In the genomic region with DNA sequence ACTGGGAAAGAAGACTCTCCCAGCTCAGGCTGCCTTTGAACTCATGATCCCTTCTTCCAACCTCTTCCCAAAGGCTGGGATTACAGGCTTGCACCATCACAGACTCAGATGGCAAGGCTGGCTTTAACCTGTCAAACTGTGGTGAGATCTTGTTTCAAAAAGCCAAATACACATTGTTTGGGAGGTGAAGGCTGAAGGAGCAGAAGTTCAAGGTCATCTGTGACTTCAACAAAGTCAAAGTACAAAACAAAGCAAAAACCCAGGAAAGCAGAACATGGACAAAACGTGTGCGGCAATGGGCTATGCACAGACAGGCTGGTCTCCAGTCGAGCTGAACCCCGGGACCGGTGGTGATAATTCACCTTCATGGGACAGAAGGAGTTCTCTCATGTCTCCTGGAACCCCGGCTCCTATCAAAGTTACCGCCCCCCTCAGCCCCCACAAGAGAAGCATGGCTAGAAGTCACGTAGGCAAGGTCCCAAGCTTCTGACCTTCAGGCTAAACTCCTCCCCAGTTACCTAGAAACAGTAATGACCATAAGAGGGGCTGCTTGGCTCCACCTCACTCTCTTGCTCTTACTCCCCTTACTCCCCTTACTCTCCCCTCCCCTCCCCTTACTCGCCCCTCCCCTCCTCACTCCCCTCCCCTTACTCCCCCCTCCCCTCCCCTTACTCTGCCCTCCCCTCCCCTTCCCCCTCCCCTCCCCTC, we compare ENCODE assay signal across 19 mouse cellular contexts. TPM values are rescaled to one million over a fixed set of nuclear protein-coding genes. Genes with fewer than 3 reads are reported as not detected.
DNase-seq lines count a peak whose midpoint lies in the region; TF ChIP-seq lines count a peak whose summit lies in the region.
"Had no signal": no experiment of that assay in that cellular context is flagged by ENCODE, and none has a peak within 500 bp of the region (broad histone marks: within the 10 kb centered on the region; RNA-seq: fewer than 3 reads in every experiment).

No protein-coding gene starts in this region.

- intact Hi-C loops in heart, adult 2 months (cut with DNase I): no loop called here

- no peak overlapping the region for H3K9ac ChIP-seq in heart, adult 2 months (ENCODE audit: low read depth, low read length)
- H3K9ac ChIP-seq: embryonic facial prominence, embryonic 13.5 days; forebrain, embryonic 12.5 days; heart, embryonic 12.5 days; hindbrain, embryonic 14.5 days; intestine, embryonic 15.5 days had no signal

- no peaks in the 10 kb centered on the region for H3K9me3 ChIP-seq in E14TG2a.4 (ENCODE audit: low read length)
- H3K9me3 ChIP-seq: embryonic facial prominence, embryonic 13.5 days; forebrain, embryonic 12.5 days; G1E; heart, embryonic 12.5 days; hindbrain, embryonic 10.5 days; intestine, embryonic 15.5 days had no signal

- H3K79me2 ChIP-seq in heart, adult 2 months (replicated peaks; ENCODE audit: control insufficient read depth, insufficient read depth, low read length): no peaks in the 10 kb centered on the region

- no peaks in the 10 kb centered on the region; the same call in 1 of the 2 replicates for H3K4me1 ChIP-seq in heart, adult 2 months (ENCODE audit: control insufficient read depth, insufficient read depth, low read length)
- H3K4me1 ChIP-seq in E14TG2a.4 (replicated peaks; ENCODE audit: low read depth, low read length): peaks cover 79% of the 10 kb centered on the region

- no peaks in the 10 kb centered on the region for H3K27me3 ChIP-seq in heart, adult 2 months (ENCODE audit: control insufficient read depth, insufficient read depth, low read length)
- H3K27me3 ChIP-seq in E14TG2a.4 (ENCODE audit: insufficient read depth, low read length): no peaks in the 10 kb centered on the region
- H3K27me3 ChIP-seq: embryonic facial prominence, embryonic 13.5 days; intestine, embryonic 15.5 days had no signal

- H3K36me3 ChIP-seq in heart, adult 2 months (ENCODE audit: control insufficient read depth, insufficient read depth, low read length): no peaks in the 10 kb centered on the region
- H3K36me3 ChIP-seq in E14TG2a.4 (ENCODE audit: insufficient read depth, low read length): no peaks in the 10 kb centered on the region
- H3K36me3 ChIP-seq: embryonic facial prominence, embryonic 13.5 days; forebrain, embryonic 12.5 days; G1E; heart, embryonic 12.5 days; hindbrain, embryonic 10.5 days; intestine, embryonic 15.5 days had no signal

- no peak for TF ChIP-seq EP300 in heart, adult 2 months (IDR thresholded peaks at IDR 0.05; ENCODE audit: insufficient read depth, low read depth, low read length)

- TF ChIP-seq POLR2A in heart, adult 2 months (IDR thresholded peaks at IDR 0.05; ENCODE audit: insufficient read depth, low read depth, low read length): no peak

- peak; percentile 35 to 78 for DNase-seq in adrenal gland, adult (ENCODE audit: inconsistent age in 2 of 2, low spot score in 1 of 2)
- no peak for DNase-seq in adrenal gland, postnatal 4 days (ENCODE audit: low spot score in 2 of 2)
- peak; percentile 69 for DNase-seq in heart, adult 11 months
- no peak for DNase-seq in heart, adult 2 months
- peak; percentile 94 for DNase-seq in R1 (ENCODE audit: low read depth, low spot score)
- no peak for DNase-seq in left cerebral cortex, adult 8-10 months (ENCODE audit: low spot score in 2 of 2)
- DNase-seq: B cell, adult 2 months; cerebellum, adult 18-20 months; cerebellum, adult 9-11 months; cerebellum, postnatal 36 days; gastrocnemius, postnatal 10 days had no signal

- H3K27ac ChIP-seq in heart, adult 2 months: no peak overlapping the region
- H3K27ac ChIP-seq: embryonic facial prominence, embryonic 13.5 days; forebrain, embryonic 12.5 days; hindbrain, embryonic 10.5 days; hindbrain, embryonic 14.5 days; intestine, embryonic 15.5 days had no signal

- WGBS in heart, adult 2 months: 56% methylated on average over 8 of the region's 9 CpGs

- no peak for TF ChIP-seq CTCF in heart, adult 2 months (IDR thresholded peaks at IDR 0.05)
- no peak for TF ChIP-seq CTCF in E14TG2a.4 (conservative IDR thresholded peaks at IDR 0.05; ENCODE audit: low read length)

- H3K4me3 ChIP-seq in heart, adult 2 months: no peak overlapping the region
- peak overlapping the region; percentile 57 for H3K4me3 ChIP-seq in E14TG2a.4 (replicated peaks; ENCODE audit: low read length)
- H3K4me3 ChIP-seq: embryonic facial prominence, embryonic 13.5 days; forebrain, embryonic 12.5 days; heart, embryonic 12.5 days; hindbrain, embryonic 10.5 days; intestine, embryonic 15.5 days had no signal

RNA-seq across cellular contexts. Expression of gene Kank3, which starts 3.0 kb away (rescaled TPM):
- 100 to 1,000 TPM; 117 to 136 TPM for total RNA-seq in adrenal gland, postnatal 4 days (2021)
- total RNA-seq in heart, adult 2 months (2021): 10 to 100 TPM; 54.6 to 61.0 TPM
- polyA plus RNA-seq in heart, adult 2 months (2012; rRNA removed): 139 and 168 TPM in 2 replicates
- total RNA-seq in left cerebral cortex, adult 8-10 months (2022): 10 to 100 TPM; 27.6 to 33.8 (median 31.5) TPM

RNA-seq across cellular contexts. Expression of gene Rps28, which starts 17.0 kb away (rescaled TPM):
- total RNA-seq in adrenal gland, postnatal 4 days (2021): 1,000 to 10,000 TPM; 1,918 to 2,060 TPM
- total RNA-seq in heart, adult 2 months (2021): 100 to 1,000 TPM; 683 to 757 TPM
- polyA plus RNA-seq in heart, adult 2 months (2012; rRNA removed): 329 and 480 TPM in 2 replicates
- total RNA-seq in left cerebral cortex, adult 8-10 months (2022): 100 to 1,000 TPM; 672 to 810 (median 775) TPM

RNA-seq across cellular contexts. Expression of gene Ndufa7, which starts 17.0 kb away (rescaled TPM):
- 100 to 1,000 TPM; 354 to 402 TPM for total RNA-seq in adrenal gland, postnatal 4 days (2021)
- total RNA-seq in heart, adult 2 months (2021): 100 to 1,000 TPM; 609 to 707 TPM
- 755 and 759 TPM in 2 replicates for polyA plus RNA-seq in heart, adult 2 months (2012; rRNA removed)
- total RNA-seq in left cerebral cortex, adult 8-10 months (2022): 100 to 1,000 TPM; 193 to 206 (median 201) TPM

RNA-seq across cellular contexts. Expression of gene Angptl4, which starts 25.7 kb away (rescaled TPM):
- 10 to 100 TPM; 43.9 to 68.2 TPM for total RNA-seq in adrenal gland, postnatal 4 days (2021)
- total RNA-seq in heart, adult 2 months (2021): 1 to 10 TPM; 4.7 to 7.2 TPM
- polyA plus RNA-seq in heart, adult 2 months (2012; rRNA removed): 13.2 and 18.9 TPM in 2 replicates
- total RNA-seq in left cerebral cortex, adult 8-10 months (2022): 1 to 10 TPM; 2.3 to 3.2 (median 2.5) TPM
- polyA plus RNA-seq: G1E had no signal

RNA-seq across cellular contexts. Expression of gene Cd320, which starts 35.6 kb away (rescaled TPM):
- total RNA-seq in adrenal gland, postnatal 4 days (2021): 10 to 100 TPM; 34.3 to 36.0 TPM
- total RNA-seq in heart, adult 2 months (2021): 10 to 100 TPM; 27.8 to 34.3 TPM
- 36.1 and 46.9 TPM in 2 replicates for polyA plus RNA-seq in heart, adult 2 months (2012; rRNA removed)
- total RNA-seq in left cerebral cortex, adult 8-10 months (2022): 10 to 100 TPM; 23.3 to 27.1 (median 24.8) TPM

Comparison
In these comparisons a context has a peak if more than half of its experiments do, and no peak if none do; other contexts are left out.
1. DNase-seq: peak in adrenal gland, adult (2 of 2), heart, adult 11 months (single experiment) and R1 (single experiment); none in adrenal gland, postnatal 4 days (0 of 2), heart, adult 2 months (0 of 2) and left cerebral cortex, adult 8-10 months (0 of 2).